Mouse (Mus musculus) c-Kit-negative CD71-positive TER-119-positive erythroid progenitor cells, embryonic 14.5 days (primary cell): Measurements from ENCODE around the gene Srpk1.

Source experiments
- DNase-seq: peaks from one replicate; pipeline ENCODE4 v3.0.0-alpha.2; 2013; ENCODE audit warnings: low read depth, low spot score

Srpk1 gene

DNA sequence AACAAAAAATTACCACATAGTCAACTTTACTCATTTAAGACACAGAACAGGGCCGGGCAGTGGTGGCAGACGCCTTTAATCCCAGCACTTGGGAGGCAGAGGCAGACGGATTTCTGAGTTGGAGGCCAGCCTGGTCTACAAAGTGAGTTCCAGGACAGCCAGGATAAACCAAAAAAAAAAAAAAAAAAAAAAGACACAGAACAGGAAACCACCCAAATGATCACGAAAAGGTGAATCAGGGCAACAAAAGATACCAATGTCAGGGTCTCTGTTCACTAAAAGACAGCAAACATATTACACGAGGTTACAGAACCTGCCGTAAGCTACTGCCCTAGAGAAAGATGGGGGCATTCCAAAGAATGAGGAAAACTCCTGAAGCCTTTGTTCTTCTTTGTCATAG is 9.4 kb downstream of the Srpk1 start:
- no peak for DNase-seq

DNA sequence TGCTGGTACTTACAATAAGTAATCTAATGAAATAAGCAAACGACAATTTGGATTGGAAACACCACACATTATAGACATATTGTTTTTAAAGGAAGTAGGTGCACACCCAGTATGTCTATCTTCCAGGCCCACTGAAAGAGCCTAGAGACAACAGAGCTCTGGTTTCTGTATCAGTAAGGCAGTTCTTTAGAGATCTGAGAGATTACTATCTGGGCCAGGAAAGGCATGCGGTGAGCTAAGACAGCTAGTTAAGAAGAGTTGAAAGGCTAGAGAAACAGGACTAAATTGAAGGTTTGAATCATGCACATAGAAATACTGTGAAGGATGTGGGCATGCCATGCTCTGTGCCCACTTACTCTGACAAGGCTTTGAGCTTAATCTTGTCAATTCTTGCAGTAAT is 9.9 kb downstream of the Srpk1 start:
- DNase-seq: no peak

DNA sequence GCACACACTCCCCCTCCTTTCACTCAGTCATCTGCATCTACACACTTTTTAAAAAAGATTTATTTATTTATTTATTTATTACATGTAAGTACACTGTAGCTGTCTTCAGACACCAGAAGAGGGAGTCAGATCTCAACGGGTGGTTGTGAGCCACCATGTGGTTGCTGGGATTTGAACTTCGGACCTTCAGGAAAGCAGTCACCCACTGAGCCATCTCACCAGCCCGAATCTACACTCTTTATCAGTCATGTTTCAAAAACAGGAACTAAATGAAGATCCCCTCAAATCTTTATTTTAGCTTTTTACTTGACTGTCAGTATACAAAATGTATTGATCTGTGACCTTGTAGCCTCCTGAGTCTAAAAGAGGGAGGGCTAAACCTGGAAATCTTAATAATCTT is 13.0 kb downstream of the Srpk1 start:
- DNase-seq: no peak

DNA sequence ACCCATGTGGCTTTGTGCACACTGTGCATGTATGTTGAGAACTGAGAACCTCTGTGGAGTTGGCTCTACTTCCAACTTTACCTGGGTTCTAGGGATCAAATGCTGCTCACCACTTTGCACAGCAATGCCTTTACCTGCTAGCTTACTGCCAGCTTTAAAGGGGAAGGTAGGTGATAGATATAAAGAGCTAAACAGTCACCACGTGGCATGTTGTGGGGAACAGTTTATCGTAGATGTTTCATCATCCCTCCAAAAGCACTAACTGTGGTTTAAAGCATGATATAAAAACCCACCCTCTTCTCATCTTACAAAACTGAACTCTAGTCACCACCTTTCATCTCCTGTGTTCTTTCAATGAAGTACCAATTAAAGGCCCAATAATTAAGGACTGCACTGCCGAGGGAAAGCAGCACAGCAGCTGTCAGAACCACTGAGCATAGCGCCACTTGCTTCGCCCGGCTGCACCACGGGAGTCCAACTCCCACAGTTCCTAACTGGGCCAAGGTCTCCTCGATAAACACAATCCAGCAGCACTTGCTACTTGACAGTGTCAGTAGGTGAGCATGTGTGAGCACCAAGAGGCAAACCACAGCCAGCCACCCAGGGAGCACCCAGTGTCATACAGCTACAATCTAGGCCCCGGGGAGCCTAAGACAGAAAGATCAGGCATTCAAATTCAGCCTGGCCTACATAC is 20.8 kb downstream of the Srpk1 start:
- no peak for DNase-seq

DNA sequence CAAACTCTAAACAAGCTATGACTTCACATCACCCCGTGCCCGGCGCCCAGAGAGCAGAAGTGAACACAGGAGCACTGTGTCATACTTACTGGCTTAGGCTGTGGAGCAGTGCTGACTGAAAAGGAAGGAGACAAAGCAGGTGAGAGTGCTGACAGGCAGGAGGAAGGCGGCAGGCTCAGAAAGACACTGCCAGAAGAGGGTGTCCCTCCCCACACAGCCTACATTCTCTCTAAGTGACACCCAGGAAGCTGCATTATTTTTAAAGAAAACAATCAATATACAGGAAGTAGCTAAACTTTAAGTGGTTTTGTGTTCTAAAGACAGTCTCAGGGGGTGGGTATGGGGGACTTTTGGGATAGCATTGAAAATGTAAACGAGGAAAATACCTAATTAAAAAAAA is 21.7 kb downstream of the Srpk1 start:
- no peak for DNase-seq

DNA sequence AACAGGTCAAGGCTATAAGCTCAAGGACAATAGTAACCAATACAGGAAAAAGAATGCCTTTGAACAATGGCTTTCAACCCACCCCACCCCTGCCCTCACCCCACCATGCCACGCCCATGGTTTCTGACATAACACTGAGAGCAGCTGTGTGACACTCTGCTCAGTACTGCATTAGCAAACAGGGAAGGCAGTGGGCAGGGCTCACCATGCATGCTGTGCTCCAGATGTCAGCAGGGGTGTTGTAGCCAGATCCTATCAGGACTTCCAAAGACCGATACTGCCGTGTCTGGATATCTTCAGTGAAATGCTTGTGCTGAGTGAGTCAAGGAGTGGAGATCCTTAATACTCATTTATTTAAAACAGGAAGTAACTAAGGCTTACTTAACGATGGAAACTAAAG is 28.5 kb downstream of the Srpk1 start:
- no peak for DNase-seq

DNA sequence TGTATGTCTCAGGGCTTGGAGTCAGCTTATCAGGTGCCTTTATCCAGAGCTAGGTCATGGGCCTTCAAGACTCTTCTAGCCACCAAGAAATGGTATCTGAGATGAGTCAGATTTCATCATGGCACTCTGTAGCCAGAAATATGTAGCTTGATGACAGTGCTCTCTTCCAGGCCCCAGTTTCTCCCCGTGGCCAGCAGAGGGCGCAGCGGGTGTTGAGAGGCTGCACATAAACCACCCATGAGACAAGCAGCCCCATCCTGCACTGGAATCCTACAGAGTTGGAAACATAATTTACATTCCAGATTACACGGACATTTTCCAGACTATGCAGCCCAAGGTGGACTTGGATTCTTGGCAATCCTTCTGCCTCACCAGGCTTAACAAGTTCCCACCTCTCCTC is 29.5 kb downstream of the Srpk1 start:
- DNase-seq: peak; percentile 52

DNA sequence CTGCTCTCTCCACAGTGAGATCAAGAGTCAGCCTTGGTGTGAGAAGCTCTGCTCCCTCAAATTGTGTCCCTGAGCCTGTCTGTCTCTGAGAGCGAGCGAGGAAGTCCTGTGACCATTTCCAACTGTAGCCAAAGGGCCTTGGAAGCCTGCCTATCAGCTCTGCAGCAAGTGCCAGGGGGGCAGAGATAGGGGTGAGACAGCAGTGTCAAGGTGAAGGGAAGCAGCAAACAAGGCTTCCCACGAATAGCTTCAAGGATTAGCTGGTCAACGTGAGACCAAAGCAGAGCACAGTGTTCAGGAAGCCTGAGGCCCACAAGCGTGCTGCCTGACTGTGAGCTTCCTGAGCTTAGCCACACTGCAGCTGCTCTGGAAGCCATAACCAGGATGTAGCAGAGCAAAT is 31.0 kb downstream of the Srpk1 start:
- no peak for DNase-seq

DNA sequence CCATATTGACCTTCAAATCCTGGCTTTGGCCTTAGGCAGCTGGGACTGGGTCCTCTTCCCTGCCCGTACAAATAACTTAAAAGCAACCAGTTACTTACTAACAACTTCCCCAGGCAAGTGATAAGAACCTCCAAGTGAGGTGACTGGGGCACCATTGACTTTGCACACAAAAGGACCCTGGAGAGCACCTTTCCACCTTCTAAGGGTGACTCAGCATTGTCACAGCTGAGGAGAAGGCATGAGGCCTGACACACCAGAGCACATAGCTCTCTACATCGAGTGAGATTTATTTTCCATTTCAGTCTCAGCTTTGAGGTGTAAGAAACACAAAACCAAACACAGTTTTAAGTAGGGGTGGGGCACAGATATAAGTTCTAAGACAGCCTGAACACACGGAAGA is 31.9 kb downstream of the Srpk1 start:
- DNase-seq: no peak

DNA sequence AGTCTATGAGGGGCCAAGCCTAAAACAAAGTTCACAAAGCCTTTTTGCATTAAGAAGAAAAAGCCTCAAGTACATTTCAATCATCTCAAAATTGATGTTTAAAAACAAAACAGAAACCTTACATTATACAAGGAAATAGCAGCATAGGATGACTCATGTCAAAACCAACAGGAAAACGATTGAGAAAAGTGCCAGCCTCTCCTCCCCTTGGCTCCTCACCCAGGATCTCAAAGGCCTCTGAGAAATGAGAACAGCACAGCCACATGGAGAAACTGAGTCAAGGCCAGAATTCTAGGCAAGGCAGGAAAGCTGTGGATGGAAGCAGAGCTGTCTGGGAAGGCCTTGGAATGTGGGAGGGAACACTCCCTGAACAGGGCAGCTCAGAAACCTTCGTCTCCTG is 33.9 kb downstream of the Srpk1 start:
- no peak for DNase-seq

DNA sequence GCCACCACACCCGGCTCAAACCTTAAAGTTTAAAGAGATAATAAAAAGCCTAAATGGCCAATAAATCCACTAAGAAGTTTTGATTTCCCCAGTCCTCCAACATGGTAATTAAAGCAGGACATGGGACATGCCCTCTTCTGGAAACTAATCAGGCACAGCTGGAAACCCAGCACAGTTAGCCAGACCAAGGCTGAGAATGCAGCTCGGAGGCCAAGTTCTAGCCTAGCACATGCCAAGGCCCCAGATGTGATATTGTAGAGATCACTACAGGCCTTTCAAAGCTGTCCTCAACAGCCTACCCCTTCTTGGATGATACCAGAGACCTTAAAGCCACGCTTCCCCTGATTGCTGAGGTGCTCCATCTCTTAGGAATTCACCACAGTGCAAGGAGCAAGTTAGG is 36.0 kb downstream of the Srpk1 start:
- no peak for DNase-seq

DNA sequence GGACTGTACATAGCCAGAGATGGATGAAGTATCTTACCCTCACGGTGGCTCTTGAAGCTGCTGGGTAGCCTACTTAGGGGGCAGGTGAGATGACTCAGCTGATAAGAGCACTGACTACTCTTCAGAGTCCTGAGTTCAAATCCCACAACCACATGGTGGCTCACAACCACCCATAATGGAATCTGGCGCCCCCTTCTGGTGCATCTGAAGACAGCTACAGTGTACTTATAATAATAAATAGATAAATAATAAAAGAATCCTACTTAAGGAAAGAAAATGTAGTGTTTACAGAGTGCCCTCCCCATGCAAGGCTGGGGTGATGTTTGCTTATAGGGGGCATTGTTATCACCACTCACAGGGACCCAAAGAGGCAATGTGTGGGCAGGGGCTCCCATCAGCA is 41.5 kb downstream of the Srpk1 start:
- DNase-seq: no peak

DNA sequence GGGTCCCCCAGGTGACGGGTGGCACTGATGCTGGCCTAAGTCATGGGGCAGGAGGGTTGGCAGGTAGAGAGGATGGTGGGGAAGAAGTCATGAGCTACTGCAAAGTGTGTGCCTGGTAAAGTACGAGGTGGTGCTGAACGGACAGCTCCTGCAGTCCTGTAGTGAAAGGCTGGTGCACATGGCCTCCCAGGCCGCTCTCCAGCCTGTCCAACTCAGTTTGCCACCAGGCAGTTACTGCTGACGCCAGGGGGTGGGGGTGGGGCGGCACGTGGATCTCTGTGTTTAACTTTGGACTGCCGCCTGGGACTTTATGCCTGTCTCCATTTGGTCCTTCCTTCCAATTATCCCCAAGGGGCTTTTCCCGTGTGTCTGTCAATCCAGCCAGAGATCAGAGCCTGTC is 42.1 kb downstream of the Srpk1 start:
- DNase-seq: no peak

DNA sequence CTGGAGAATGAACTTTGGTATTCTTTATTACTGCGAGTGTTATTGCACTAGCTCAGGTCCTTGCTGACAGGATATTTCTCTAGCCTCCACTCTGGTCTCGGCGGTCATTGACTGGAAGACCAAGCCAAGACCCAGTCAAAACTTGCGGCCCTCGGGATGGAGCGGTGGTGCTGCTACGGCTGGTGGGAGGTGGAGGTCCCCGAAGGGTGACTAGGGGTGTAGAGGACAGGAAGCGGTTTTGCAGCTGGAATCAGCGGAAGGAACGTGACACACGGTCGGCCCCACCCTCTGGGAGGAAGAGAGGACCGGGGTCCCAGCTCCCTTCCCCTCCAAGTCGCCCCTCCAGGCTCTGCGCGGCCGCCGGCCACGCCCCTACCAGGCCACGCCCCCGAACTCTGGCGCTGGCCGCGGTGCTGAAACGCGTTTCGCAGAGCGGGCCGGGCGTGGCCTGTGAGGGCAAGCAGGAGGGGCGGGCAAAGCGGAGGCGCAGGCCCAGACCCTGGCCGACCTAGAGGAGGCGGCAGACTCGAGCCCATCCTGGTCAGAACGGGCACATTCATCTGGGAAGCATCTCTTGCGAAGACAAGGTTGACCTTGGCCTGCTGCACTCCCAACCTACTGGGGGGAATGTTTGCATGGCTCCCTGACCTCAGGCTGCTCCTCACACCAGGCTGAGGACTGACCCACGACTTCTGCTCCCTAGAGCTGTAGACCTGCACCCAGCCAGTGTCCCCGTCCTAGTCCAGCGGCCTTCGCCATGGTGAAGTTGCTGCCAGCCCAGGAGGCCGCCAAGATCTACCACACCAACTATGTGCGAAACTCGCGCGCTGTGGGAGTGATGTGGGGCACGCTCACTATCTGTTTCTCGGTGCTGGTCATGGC is 47.0 kb downstream of the Srpk1 start, which contains the start of gene Lhfpl5:
Lhfpl5 (plus strand) TSS at position 398 of the 882 bp plus-strand sequence.
- no peak for DNase-seq

DNA sequence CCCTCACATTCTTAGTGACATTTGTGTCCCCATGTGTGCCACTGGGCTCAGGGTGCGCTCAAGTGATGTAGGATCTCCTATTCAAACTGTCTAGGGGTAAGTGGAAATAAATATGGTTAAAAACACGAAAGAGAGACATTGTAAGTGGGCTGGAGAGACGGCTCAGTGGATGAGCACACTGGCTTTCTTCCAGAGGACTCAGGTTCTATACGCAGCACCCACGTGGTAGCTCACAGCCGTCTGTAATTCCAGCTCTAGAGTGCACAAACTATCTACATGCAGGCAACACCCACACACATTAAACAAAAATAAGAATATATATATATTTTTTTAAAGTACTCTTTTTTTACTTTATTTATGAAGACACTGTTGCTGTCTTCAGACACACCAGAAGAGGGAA is 49.6 kb downstream of the Srpk1 start:
- DNase-seq: no peak

DNA sequence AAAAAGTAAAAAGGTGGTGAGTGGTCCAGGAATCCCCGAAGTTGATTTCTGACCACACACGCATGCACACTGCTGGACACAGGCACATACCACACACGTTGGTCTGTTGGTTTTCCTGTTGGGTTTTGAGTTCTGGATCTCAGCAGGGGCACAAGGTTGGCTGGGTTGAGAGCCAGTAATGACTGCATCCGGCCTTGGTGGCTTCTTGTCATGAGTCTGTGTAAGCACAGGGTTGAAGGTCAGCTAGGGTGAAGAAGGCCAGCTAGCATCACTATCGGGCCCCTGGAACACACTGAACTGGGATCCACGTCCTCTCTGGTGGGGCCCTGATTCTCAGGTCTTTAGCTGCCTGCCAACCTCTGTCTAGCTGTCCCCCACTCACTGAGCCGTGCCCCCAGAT is 50.0 kb downstream of the Srpk1 start:
- DNase-seq: no peak

DNA sequence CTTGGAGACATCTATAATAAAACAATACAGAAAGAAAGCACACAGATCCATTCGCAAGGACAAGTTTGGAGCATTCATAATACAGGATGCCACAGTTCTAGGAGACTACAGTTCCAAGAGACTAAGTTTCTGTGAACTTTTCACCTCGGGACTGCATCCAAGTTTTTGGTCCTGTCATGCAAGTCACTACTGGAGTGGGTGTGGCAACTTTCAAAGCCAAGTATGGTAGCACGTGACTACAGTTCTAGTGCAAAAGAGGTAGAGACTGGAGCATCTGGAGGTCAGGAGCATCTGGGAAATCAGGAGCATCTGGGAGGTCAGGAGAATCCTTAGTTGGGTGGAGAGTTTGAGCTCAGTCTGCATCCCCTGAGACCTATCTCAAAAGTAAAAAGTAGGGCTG is 50.6 kb downstream of the Srpk1 start:
- no peak for DNase-seq

DNA sequence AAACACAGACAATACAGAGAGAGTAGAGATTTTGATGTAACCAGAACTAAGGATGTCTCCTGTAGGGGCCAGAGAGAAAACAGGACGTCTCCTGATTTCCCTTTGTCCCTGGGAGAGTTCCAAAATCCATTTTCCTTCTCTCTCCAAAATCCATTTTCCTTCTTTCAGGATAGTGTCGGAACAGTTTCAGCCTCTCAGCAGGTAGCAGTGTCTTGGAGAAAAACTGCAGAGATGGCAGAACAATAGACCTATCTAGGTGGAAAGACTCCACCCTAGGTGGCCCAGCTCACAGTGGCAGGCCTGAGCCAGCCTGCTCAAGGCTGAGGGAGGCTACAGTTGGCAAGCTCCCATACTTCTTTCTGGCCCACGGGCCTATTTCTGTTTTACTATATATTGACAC is 55.0 kb downstream of the Srpk1 start:
- no peak for DNase-seq

DNA sequence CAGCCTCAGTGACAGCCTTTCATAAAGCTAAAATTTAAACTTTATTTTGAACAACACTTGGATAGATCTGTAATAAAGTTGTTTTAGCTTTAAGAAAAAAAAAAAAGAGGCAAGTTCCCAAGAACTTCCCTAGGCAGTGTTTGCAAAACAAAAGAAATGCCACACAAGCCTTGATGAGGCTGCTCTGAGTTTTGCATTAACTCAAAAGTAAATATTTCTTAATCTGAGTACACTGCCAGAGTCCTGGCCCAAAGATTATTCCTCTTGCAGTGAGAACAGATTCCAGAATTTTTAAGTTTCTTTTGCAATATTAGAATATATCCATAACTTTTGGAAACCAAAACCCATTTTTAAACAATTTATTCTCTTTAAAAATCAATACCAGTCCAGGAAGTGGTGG is 57.3 kb downstream of the Srpk1 start:
- no peak for DNase-seq

DNA sequence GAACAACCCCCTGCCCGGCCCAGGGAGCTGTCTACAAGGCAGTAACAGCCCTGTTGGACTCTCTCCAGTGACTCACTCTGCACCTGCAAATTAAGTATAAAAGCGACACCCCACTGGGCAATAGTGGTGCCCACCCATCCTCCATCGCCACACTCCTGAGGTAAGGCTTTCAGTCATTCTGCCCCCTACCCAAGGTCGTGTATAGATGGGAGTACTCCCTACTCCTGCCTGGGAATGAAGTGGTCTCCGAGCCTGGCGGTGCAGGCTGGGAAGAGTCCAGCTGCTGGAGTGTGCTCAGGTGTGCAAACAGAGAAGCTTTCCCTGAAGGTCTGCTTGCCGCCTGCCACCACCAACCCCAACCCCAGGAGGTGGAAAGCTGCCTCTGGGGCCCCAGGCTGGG is 60.9 kb downstream of the Srpk1 start:
- DNase-seq: no peak

DNA sequence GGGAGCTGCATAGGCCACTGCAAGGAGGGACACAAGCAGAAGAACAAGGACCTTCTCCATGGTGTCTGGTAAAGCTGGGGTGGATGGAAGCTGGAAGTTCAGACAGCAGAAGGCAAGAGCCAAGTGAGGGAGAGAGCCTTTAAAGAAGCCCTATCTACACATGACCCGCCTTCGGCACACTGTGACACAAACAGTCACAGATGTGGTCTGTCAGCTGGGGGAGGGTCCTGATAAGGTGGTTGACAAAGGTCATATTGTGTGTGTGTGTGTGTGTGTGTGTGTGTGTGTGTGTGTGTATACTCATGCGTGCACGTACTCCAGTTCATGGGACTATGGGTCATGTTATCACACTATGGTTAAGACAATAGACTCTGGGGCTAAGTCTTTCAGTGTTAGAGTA is 61.9 kb downstream of the Srpk1 start, which contains the start of gene Clps:
Clps (minus strand) TSS at position 169 of the 400 bp plus-strand sequence.
- no peak for DNase-seq

DNA sequence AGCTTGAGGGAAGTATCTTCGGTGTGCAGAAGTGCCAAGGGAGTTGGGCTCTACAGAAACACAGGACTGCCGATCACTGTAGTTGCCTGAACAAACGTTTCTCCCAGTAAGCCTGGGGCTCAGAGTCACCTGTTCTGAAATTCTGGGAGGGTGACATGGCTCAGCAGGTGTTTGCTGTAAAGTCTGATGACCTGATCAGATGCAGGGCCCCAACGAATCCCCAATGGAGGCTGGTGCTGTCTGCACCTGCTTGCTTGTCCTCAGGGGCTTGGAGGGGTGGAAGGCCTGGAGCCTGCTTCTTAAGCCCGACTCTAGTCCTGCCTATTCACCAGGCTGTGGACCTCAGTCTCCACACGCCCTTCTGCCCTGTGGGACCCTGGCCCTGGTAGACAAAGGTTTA is 64.7 kb downstream of the Srpk1 start:
- no peak for DNase-seq
